Mouse (Mus musculus) left cerebral cortex, adult 8-10 months (tissue): ENCODE measurements around the gene Ripor3. TPM values are rescaled to one million over a fixed set of nuclear protein-coding genes. Genes with fewer than 3 reads are reported as not detected.
A peak's percentile ranks its signal among the peaks of the same experiment; 100 is the strongest.

ENCODE experiments used
- DNase-seq, 2 experiments: peaks; one replicate each; pipeline ENCODE4 v3.0.0; 2022; ENCODE audit warnings: low spot score in 2 of 2
- total RNA-seq, 4 experiments: library from RNA; stranded (reverse); gene quantifications; 2 replicates each; pipeline ENCODE4 v1.2.4; 2022

Ripor3 gene
- total RNA-seq, 4 experiments from 2014 or later: 0.37 to 1.0 (median 0.65) TPM

GRCm38 (mm10) chr2:167933397-167933796 lies 77.0 kb downstream of the Ripor3 start:
- DNase-seq: no peak

GRCm38 (mm10) chr2:167932727-167933231 lies 77.6 kb downstream of the Ripor3 start:
- DNase-seq: no peak

- DNase-seq: peak; percentile 95 to 97
Measured at GRCm38 (mm10) chr2:167931985-167932726, 78.3 kb downstream of the Ripor3 start, which contains the start of gene Ptpn1. Gene Ptpn1, plus strand, starts transcription at chr2:167932057.

GRCm38 (mm10) chr2:167930975-167931374 lies 79.4 kb downstream of the Ripor3 start:
- no peak for DNase-seq

Other genes with a start within 250 kb of the Ripor3 start
- gene Ptpn1, start 78.6 kb downstream of the Ripor3 start, total RNA-seq: 10 to 100 TPM; 40.0 to 54.9 (median 50.1) TPM
- 1 to 10 TPM; 4.7 to 6.5 (median 5.8) TPM for gene Pard6b, start 70.4 kb upstream of the Ripor3 start, total RNA-seq
- gene Adnp, start 196.5 kb upstream of the Ripor3 start, total RNA-seq: 10 to 100 TPM; 65.9 to 78.9 (median 72.1) TPM
- 10 to 100 TPM; 33.4 to 47.7 (median 40.3) TPM for gene Gm20716, start 219.7 kb upstream of the Ripor3 start, total RNA-seq
- gene Dpm1, start 220.0 kb upstream of the Ripor3 start, total RNA-seq: 10 to 100 TPM; 44.0 to 64.1 (median 57.8) TPM
- gene Mocs3, start 220.0 kb upstream of the Ripor3 start, total RNA-seq: 10 to 100 TPM; 16.9 to 19.6 (median 19.2) TPM